Mouse (Mus musculus) cerebellum, adult 8-10 months (tissue): ENCODE results near the gene St8sia1.

Experiments used
- DNase-seq: peaks from one replicate; pipeline ENCODE4 v3.0.0; 2022

Gene St8sia1

GRCm38 (mm10) chr6:142781286-142781685 is 183.0 kb downstream of the St8sia1 start:
- no peak for DNase-seq

GRCm38 (mm10) chr6:142780574-142781033 is 183.6 kb downstream of the St8sia1 start:
- DNase-seq = no peak

- DNase-seq = no peak
These were observed 184.3 kb downstream of the St8sia1 start for GRCm38 (mm10) chr6:142779812-142780573.

- peak; percentile 49 for DNase-seq
These were observed 185.0 kb downstream of the St8sia1 start for GRCm38 (mm10) chr6:142779045-142779811.

GRCm38 (mm10) chr6:142776935-142777334 is 187.3 kb downstream of the St8sia1 start:
- DNase-seq = no peak

GRCm38 (mm10) chr6:142773566-142773965 is 190.7 kb downstream of the St8sia1 start:
- DNase-seq = no peak

GRCm38 (mm10) chr6:142771643-142772042 is 192.6 kb downstream of the St8sia1 start:
- no peak for DNase-seq
